Mouse (Mus musculus) ovary, postnatal 36 days (tissue): ENCODE measurements around the gene Mrps11.

Experiments
- DNase-seq: peaks from one replicate; pipeline ENCODE4 v3.0.0; 2022; ENCODE audit warnings: low spot score, mixed read lengths

Mrps11 gene

DNA sequence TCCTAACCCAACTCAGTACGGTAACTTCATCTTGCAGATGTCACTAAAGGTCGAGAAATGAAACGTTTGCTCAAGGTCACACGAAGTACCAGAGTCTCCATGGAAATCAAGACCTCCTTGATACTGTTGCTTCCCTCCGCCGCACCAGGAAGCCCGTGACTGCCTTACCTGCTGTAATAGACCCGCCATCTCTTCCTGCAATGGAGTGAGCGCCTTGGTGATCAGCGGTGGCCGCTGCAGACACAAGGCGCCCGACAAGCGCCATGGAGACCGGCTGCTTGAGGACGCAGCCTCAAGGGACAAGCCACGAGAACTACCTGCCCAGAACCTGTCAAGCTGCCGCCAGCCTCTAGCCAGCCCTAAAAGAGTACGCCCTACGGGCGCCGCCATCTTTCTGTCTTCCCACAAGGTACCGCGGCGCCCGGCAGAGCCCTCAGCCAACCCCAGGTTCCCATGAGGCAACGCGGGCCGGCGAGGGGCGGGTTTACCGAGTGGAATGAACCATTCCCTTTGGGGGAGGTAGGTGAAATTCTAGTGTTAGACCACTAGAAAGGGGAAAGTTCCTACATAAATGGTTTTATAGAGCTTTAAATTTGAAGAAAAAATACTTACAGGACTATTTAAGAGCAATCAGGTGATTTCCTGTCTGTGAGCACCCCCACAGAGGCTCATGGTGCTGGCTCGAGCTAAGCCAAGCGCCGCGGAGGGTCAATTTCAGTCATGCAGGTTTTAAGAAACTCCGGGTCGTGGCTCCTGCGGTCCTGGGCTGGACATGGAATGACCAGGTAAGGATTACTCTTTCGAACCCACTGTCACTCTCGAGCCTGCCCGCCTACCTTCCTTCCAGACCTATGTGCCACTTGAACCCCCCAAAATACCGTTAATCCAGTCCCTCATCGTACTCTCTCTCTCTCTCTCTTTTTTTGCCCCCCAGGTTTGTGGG is at the start of gene Mrps11, which contains the start of gene Mrpl46:
Gene Mrps11, plus strand, starts transcription at position 481 of the 943 bp plus-strand sequence.
Gene Mrpl46, minus strand, starts transcription at position 893 of the 943 bp plus-strand sequence.
- peak; percentile 85 for DNase-seq

DNA sequence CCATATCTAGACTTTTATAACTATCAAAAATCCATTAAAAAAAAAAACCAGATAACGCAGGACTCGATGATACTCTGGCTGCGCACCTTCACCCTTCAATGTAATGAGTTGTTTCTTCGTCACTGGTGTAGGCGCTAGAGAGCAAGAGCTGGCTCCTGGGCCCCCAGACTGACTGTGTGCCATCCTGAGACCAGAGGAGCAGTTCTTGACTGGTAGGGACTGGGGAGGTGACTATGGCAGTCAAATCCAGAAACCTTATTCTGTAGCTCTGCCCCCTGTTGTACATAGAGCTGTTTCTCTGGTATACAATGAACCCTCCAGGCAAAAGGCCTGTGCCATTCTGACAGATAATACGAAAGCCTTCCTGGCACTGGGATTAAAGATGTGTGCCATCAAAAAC is 45.7 kb upstream of the Mrps11 start:
- DNase-seq = no peak

DNA sequence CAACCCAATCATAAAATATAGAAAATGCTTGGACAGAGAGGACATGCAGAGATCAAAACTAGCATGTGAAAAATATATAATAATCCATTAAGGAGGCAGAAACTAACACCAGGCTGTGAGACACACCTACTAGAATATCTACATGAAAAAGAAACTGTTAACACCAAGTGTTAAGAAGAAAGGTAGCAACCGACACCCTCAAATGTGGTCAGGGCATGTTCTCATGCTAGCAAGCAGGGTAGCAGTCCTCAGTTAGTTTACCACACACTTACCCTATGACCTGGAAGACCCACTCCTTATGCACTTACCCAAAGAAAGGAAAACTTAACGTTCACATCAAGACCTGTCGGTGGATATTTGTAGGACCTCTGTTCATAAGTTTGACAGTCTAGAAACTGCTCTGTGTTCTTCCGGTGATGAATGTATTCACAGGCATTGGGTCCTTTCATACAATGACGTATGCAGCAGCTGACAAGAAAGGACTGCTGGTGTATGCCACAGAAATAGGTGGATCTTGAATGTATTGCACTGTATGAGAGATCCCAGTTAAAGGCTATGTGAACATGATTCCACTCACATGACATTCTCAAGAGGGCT is 45.2 kb upstream of the Mrps11 start, which contains the start of gene Ntrk3:
Gene Ntrk3, minus strand, starts transcription at position 399 of the 597 bp plus-strand sequence.
- no peak for DNase-seq

DNA sequence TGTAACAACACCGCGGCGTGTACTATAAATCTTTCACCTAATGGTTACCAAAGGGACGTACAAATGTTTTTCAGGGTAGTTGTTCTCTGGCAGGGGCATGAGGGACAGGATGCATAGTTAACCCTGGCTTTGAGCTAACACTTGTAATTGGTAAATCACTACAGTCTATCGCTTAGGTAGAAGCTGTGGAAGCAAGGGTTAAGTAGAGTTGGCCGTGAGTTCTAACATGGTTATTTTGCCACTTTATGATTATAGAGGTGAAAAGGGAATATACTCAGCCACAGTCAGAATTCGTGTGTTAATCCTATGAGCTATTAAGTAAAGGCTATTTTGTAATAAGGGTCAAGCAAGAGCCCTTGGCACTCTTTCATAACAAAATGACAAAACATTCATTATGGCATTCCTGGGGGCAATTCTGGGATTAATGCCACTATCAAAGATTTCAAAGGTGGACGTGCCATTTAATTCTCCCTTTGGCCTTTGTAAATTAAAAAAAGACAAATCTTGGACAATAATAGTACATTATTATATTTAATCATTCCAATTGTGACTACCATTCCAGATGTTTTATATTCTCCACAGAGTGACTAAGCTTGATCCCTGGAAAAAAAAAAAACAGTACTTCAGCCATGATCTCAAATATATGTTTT is 43.4 kb upstream of the Mrps11 start:
- no peak for DNase-seq

DNA sequence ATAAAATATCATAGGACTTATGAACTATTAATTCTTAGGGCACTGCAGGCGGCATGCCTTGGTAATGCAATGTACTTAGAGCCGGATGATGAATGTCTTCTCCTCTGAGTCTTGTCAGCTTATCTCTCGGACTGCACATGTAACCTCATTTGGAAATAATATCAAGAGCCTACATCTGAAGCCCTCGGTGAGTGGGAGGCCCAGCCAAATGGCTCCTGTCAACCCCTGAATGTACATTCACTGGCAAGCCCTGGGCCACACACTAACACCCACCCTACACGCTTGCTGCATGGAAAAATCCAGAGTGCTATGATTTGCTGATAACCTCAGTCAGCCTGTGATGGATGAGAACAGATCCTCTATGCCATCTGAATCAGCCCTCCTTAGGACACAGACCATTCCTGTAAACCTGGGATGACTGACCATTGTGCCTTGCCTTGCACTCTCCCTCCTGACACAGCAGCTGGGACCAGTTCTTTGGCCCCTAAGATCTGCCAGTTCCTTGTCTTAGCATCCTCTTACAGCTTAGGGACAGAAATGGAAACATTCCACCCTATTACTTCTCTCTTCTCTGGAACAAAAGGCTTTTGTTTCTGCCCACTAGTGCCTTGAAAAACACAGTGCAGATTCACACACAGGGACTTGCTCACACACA is 39.1 kb upstream of the Mrps11 start:
- DNase-seq = no peak

DNA sequence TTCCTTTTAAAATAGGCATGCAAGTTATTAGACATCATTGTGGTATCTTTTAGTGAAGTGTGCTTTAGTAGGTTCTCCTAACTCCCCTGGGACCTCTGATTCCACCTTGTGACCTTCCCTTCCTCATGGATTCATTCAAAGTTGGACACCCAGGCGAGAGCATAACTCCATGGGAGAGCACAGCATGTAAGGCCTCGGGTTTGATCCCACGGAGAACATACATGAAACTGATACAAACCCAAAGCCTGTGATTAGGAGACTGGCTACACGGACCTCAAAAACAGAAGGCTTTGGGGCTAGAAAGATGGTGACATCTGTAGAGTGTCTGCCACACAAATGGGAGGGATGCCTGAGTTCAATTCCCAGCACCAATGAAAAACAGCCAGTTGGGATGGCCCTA is 30.0 kb upstream of the Mrps11 start:
- DNase-seq = no peak

DNA sequence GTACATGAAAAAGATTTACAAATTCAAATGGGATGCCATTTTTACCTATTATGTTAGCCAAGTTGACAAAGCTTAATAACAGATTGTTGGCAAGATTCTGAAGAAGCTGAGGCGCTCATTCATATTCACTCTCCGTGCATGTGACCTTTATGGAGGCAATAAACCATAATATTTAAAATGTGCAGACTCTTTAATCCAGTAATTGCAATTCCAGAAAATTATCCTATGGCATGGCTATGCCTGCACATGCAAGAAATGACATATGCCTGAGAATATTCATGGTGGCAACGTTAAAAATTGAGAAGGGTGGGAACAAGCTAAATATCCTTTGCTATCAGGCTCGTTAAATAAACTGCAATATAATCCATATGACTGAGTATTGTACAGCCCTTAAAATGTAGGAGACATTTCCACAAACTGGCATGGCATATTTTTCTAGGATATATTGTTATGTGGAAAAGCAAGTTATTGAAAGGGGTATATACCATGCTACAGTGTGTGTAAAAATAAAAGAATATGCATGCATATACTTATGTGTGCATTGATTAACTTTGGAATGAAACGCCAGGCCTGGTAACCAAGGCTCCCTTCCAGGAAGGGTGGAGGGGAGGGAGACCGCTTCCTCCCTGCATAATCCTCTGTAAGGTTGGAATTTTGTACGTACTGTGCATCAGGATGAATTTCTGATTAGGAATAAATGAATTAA is 29.0 kb upstream of the Mrps11 start:
- DNase-seq = no peak

DNA sequence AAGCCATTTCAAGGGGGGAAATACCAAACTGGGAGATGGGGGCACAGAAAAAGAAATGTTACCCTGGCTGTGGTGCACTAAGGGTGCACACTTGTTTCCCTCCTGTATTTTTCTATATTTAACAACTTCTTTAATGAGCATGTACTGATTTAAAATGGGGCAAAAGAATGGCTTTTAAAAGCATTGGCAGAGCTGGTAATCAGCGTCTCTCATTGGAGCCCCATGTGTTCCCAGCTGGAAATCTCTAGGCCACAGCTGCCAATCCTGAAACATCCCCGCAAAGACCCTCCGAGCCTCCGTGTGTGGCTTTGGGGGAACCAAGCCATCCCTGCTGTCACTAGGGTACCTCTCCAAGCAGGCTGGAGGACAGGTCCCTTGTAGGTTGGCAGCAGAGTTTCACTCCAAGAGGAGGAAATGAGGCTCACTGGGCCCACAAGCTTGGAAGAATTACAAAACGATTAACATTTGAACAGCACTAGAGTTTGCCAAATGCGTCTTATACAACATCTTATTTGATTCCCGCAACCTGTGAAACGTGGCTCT is 28.4 kb upstream of the Mrps11 start:
- DNase-seq = no peak

DNA sequence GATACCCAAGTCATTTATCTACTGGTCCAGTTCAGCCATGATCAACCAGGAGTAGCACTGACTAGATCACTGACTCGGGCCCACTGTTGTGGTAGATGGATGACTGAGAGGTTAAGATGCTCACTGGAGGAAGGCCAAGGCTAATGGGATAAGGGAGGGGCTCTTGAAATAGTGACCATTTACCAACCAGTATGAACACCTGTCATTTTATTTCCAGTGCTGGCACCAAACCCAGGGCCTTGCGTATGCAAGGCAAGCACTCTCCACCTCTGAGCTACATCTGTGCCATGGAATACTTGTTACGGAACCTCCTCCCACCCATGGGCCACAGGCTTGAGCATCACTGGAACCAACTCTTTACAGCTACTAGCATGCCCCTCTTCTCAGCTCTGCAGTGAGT is 19.1 kb upstream of the Mrps11 start:
- DNase-seq = no peak

DNA sequence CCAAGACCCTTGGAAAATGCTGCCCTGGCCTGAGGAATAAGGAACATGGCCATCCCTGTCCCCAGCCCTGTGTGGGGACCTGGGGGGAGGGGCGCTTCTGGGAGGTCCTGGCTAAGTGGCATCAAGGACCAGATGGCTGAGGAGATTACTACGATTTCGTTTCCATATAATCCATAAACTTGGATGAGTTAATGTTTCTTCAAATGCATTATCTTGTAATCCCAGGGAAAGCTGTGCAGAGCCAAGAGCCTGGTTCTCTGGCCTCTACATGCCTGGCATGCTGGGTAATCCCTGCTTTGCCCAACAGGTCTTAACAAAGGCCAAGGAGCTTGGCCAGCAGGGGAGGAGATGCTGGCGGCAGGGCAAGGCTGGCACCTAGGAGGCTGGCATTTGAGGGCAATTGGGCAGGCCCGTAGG is 17.7 kb upstream of the Mrps11 start:
- DNase-seq = no peak

DNA sequence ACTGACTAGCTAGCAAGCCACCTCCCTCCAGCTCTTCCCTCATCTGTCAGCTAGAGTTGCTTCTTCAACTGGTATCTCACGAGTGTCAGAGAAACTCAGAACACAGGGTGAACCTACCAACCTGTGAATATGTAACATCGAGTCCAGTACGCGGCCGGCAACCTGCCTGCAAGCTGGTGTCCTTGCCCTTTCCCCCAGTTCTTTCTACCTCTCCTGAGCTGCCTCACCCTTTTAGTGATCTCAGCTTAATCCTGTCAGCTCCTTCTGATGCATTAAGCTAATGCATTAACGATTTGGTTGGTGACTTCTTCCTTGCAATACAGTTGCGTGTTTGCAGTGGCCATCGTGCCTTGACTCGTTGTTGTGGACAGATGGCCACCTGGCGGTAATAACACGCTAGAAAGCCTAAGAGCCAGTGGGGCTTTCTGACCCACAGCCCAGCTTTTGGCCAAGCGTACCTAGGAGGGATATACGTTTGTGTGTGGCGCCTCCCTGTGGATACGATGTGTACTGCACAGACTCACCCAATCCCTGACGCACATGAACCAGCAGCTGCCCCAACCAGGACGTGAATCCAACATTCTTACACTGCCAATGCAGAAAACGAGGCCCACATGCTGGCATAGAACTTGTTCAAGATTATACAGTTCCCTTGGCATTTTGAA is 16.8 kb upstream of the Mrps11 start:
- peak; percentile 73 for DNase-seq

DNA sequence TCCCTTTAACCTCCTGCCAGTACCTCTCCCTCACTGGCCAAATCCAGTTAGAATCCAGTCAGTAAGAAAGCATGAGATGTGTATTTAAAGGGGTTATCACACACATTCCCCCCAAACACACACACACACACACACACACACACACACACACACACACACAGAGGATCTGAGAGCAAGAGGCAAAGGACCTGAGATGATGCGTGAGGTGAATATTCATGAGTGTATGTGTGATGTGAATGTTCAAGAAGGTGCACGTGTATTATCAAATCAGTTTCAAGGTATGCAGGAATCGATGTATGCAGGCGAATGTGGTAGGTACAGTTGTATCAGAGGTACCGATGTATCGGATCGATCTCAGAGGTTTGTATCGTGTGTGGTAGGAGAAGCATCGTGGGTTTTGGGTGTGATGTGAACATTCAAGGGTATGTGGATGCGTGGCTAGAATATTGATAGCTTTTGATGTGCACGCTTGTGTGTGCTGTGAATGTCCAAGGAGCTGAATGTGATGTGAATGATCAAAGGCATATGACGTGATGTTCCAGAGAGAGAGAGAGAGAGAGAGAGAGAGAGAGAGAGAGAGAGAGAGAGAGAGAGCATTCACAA is 14.9 kb upstream of the Mrps11 start:
- no peak for DNase-seq

DNA sequence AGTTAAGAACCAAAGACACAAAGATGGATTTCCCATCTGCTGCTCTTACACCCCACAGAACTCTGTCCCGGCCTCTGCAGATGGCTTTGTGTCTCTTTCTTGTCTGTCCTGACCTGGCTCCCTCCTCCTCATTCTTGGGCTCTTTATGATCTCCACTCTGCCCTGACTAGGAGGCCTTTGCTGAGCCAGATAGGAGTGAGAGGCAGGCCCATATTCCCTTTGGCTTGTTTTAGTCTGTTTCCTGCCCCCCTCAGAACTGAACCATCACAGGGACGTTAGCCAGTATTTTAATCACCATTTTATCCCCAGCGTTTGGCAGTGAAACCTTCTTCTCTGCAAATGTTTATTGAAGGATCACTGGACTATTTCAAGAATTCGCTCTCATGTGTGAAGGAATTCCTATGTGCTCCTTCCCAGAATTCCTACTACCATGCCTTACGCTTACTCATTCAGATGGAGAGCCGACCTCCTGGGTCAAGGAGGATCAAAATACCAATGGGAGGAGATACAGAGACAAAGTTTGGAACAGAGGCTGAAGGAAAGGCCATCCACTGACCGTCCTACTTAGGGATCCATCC is 13.8 kb upstream of the Mrps11 start:
- no peak for DNase-seq

DNA sequence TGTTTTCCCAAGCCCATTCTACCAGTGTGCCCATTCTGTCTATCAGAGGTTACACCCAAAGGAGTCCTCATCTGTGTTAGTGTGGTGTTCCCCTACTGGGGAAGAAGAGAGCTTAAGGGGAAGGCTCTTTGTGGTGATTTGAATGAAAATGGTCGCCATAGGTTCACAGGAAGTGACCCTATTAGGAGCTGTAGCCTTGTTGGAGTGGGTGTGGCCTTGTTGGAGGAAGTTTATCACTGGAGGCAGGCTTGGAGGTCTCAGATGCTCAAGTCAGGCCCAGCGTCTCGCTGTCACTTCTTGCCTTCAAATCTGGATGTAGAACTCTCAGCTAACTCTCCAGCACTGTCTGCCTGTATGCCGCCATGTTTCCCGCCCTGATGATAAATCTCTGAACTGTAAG is 12.0 kb upstream of the Mrps11 start:
- no peak for DNase-seq

DNA sequence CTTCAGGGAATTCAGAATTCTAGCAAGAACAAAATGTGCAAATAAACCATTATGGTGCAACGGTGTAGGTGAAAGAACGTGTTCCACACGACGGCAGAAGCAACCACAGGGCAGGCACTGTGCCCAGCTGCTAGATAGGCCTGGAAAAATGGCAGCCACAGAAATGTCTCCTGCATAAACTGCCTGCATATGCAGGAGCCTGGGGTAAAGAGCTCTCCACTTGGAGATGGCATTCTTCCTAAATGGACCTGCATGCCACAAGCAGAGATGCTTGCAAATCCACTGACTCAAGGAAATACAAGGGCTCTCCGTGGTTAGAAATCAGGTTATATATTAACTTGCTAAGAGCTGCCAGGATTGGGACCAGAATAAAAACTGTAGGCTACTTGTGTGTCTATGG is 4.2 kb upstream of the Mrps11 start:
- peak; percentile 1 for DNase-seq

DNA sequence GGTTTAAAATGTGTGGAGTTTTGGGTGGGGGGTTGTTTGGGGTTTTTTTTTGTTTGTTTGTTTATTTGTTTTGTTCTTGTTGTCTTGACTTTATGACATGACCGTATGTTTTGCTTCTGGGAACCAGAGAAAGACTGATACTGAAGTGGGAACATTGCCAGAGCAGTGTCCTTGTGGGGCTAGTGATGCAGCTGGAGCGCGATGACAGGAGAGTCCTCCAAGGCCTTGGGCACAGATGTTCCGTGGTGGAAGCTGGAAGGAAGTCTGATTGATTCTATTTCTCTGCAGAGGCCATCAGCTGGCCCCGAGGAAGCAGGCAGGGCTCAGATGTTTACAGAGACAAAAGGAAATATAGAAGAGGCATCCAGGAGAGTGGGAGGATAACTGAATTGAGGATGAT is 3.0 kb downstream of the Mrps11 start:
- peak; percentile 40 for DNase-seq

DNA sequence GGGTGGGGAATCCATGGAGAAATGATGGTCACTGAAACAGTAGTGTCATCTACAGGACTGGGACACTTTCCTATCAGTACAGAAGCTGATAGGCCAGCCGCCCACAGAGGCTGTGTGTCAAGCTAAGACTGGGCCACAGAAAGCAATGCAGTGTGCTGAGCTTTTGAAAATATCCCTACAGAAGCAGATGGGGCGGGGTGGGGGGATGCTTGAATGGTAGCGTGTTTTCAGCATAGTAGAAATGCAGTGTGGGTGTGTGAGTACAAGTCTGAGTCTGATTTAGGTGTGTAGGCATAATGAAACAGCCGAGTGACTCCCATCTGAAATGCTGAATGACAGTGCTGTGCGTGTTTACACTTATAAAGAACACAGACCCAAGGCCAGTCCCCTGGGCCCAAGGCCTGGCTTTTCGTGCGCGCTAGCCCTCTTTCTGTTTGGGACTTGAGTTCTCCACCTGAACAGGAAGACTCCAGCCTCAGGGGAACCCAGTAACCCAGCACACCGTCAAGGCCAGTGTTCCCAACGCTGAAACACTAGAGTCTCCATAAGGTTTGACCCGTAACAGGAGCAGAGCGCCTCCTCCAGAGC is 5.0 kb downstream of the Mrps11 start:
- peak; percentile 43 for DNase-seq

DNA sequence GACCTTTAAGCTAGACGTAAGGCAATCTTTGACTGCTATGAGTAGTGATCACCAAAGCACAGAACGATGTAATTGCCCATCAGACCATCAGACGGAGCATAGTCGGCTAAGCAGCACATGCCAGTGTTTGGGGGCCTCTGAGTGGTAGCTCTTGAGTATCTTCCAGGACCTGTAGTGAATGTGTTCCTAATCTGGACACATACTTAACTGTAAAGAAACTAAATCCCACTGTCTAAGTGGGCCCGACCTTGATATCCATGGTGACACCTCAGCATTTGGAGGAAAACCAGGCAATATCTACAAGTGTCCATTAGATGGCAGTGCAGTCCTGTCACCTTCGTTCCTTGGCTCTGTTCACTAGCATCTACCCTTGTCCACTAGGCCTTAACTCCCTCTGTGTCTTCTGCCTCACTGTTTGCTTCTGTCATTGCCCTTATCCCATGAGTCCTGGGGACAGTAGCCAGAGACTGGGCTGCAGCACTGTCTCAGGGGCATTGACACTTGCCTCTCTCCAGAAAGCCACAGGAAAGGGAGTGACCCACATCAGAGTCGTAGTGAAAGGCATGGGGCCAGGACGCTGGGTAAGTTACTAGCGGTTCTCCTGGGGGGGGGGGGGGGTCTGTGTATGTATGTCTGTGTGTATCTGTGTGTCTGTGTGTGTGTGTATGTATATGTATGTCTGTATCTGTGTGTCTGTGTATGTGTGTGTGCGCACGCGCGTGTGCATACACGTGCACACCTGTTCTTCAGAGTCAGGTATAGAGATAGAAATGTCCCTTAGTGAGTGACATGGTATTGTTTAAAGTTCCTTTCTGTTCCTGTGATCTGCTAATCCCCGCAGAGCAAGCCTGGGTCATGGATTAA is 8.7 kb downstream of the Mrps11 start:
- peak; percentile 27 for DNase-seq
